Mouse (Mus musculus) kidney, embryonic 16.5 days (tissue): ENCODE data around the gene 4930568D16Rik. TPM values are rescaled to one million over a fixed set of nuclear protein-coding genes. Genes with fewer than 3 reads are reported as not detected.

ENCODE experiments used
- ATAC-seq: fragments of 200-750 bp; cut with Nextera tagmentation; 2 replicates; pipeline ENCODE4 v1.8.0; 2017; ENCODE audit warnings: moderate TSS enrichment; ENCODE audit not compliant: low FRiP score, low TSS enrichment
- H3K27ac ChIP-seq: fragments of 300-500 bp; sonication (generic); 2 replicates; pipeline ENCODE4 v1.5.1; 2014; ENCODE audit warnings: low read length
- H3K27me3 ChIP-seq: fragments of 300-500 bp; sonication (generic); 2 replicates; pipeline ENCODE4 v1.6.1; 2014; ENCODE audit warnings: low read length, control low read depth, mixed read lengths; ENCODE audit not compliant: insufficient read depth
- H3K36me3 ChIP-seq: fragments of 300-500 bp; sonication (generic); 2 replicates; pipeline ENCODE4 v1.6.1; 2014; ENCODE audit warnings: low read length, control low read depth, mixed read lengths; ENCODE audit not compliant: insufficient read depth
- H3K4me1 ChIP-seq: fragments of 300-500 bp; sonication (generic); 2 replicates; pipeline ENCODE4 v1.6.1; 2014; ENCODE audit warnings: low read length, control low read depth, mixed read lengths; ENCODE audit not compliant: insufficient read depth
- H3K4me2 ChIP-seq: fragments of 300-500 bp; sonication (generic); replicated peaks from 2 replicates; pipeline ENCODE4 v1.6.1; 2014; ENCODE audit warnings: low read depth, low read length
- H3K4me3 ChIP-seq: fragments of 300-500 bp; sonication (generic); 2 replicates; pipeline ENCODE4 v1.5.1; 2014; ENCODE audit warnings: mild to moderate bottlenecking, low read length
- H3K9ac ChIP-seq: fragments of 300-500 bp; sonication (generic); replicated peaks from 2 replicates; pipeline ENCODE4 v1.6.1; 2014; ENCODE audit warnings: low read length
- H3K9me3 ChIP-seq: fragments of 300-500 bp; sonication (generic); 2 replicates; pipeline ENCODE4 v1.6.1; 2016; ENCODE audit warnings: low read length, control low read depth
- WGBS: fragments of 180-500 bp; shearing (Covaris S2); extraction: QIAGEN DNeasy Blood & Tissue Kit; methylation state at CpG from one replicate; pipeline ENCODE4 v1.1.7; 2014; 5-methylcytosine and 5-hydroxymethylcytosine counted together
- polyA plus RNA-seq: library from polyadenylated mRNA; unstranded; fragments of >200 nt; fragmentation: Nextera tagmentation; extraction: Ambion mirVana; gene quantifications from 2 replicates; pipeline ENCODE4 v1.2.1, GENCODE M21; 2015

4930568D16Rik gene
- not detected in 2 replicates for polyA plus RNA-seq

- H3K9me3 ChIP-seq: peaks cover 3% of the 10 kb centered on the region; the same call in 1 of the 2 replicates
- no peak for ATAC-seq
- H3K4me1 ChIP-seq: no peaks in the 10 kb centered on the region
- no peak within 1 kb of the TSS for H3K4me2 ChIP-seq
- H3K36me3 ChIP-seq: no peaks in the 10 kb centered on the region
- no peak within 1 kb of the TSS for H3K4me3 ChIP-seq
- H3K27me3 ChIP-seq: no peaks in the 10 kb centered on the region
- no peak within 1 kb of the TSS for H3K9ac ChIP-seq
- WGBS: 82% methylated on average over 2 of the region's 2 CpGs
- H3K27ac ChIP-seq: no peak within 1 kb of the TSS
Measured at GRCm38 (mm10) chr2:35367629-35368028, at the start of gene 4930568D16Rik. Gene 4930568D16Rik (minus strand): TSS chr2:35367729.

- Histone ChIP-seq H3K36me3 (peaks cover 28% of the 10 kb centered on the region), H3K27ac (no peak overlapping the region), H3K9me3 (no peaks in the 10 kb centered on the region; the same call in 1 of the 2 replicates), H3K4me1 (0 out of 2 replicates have a peak, but pooled peaks cover 8% of the 10 kb centered on the region), H3K27me3 (no peaks in the 10 kb centered on the region), H3K4me3 (no peak overlapping the region), H3K4me2 (no peak overlapping the region), H3K9ac (no peak overlapping the region)
- 88% methylated on average over 1 of the region's 1 CpGs for WGBS
- ATAC-seq: no peak
Measured at GRCm38 (mm10) chr2:35417231-35417630, 49.7 kb upstream of the 4930568D16Rik start.

GRCm38 (mm10) chr2:35416473-35416872, 48.9 kb upstream of the 4930568D16Rik start:
- Histone ChIP-seq H3K36me3 (peaks cover 21% of the 10 kb centered on the region), H3K27ac (no peak overlapping the region), H3K9ac (no peak overlapping the region), H3K4me1 (0 out of 2 replicates have a peak, but pooled peaks cover 7% of the 10 kb centered on the region), H3K4me2 (no peak overlapping the region), H3K4me3 (no peak overlapping the region), H3K27me3 (no peaks in the 10 kb centered on the region), H3K9me3 (no peaks in the 10 kb centered on the region; the same call in 1 of the 2 replicates)
- ATAC-seq: no peak
- 68% methylated on average over 6 of the region's 6 CpGs for WGBS

- no peaks in the 10 kb centered on the region for H3K27me3 ChIP-seq
- ATAC-seq: no peak
- no peak overlapping the region for H3K4me3 ChIP-seq
- H3K36me3 ChIP-seq: 0 out of 2 replicates have a peak, but pooled peaks cover 3% of the 10 kb centered on the region
- H3K27ac ChIP-seq: no peak overlapping the region
- H3K4me2 ChIP-seq: no peak overlapping the region
- WGBS: 90% methylated on average over 3 of the region's 3 CpGs
- 0 out of 2 replicates have a peak, but pooled peaks cover 7% of the 10 kb centered on the region for H3K4me1 ChIP-seq
- H3K9ac ChIP-seq: no peak overlapping the region
- no peaks in the 10 kb centered on the region for H3K9me3 ChIP-seq
Measured at GRCm38 (mm10) chr2:35412810-35413209, 45.3 kb upstream of the 4930568D16Rik start.

- ATAC-seq: no peak
- 65% methylated on average over 2 of the region's 2 CpGs for WGBS
- no peaks in the 10 kb centered on the region for H3K27me3 ChIP-seq
- H3K36me3 ChIP-seq: 0 out of 2 replicates have a peak, but pooled peaks cover 3% of the 10 kb centered on the region
- no peak overlapping the region for H3K4me2 ChIP-seq
- H3K4me1 ChIP-seq: 0 out of 2 replicates have a peak, but pooled peaks cover 7% of the 10 kb centered on the region
- no peaks in the 10 kb centered on the region for H3K9me3 ChIP-seq
- no peak overlapping the region for H3K9ac ChIP-seq
- no peak overlapping the region for H3K4me3 ChIP-seq
- no peak overlapping the region for H3K27ac ChIP-seq
Measured at GRCm38 (mm10) chr2:35412246-35412645, 44.7 kb upstream of the 4930568D16Rik start.

GRCm38 (mm10) chr2:35411640-35412190, 44.2 kb upstream of the 4930568D16Rik start:
- no peak for ATAC-seq
- no peak overlapping the region for H3K4me2 ChIP-seq
- H3K27me3 ChIP-seq: no peaks in the 10 kb centered on the region
- H3K9ac ChIP-seq: no peak overlapping the region
- no peak overlapping the region for H3K4me3 ChIP-seq
- 0 out of 2 replicates have a peak, but pooled peaks cover 3% of the 10 kb centered on the region for H3K36me3 ChIP-seq
- H3K4me1 ChIP-seq: 0 out of 2 replicates have a peak, but pooled peaks cover 7% of the 10 kb centered on the region
- no peaks in the 10 kb centered on the region for H3K9me3 ChIP-seq
- 66% methylated on average over 10 of the region's 10 CpGs for WGBS
- no peak overlapping the region for H3K27ac ChIP-seq

- Histone ChIP-seq H3K9me3 (no peaks in the 10 kb centered on the region), H3K4me2 (no peak overlapping the region), H3K4me1 (0 out of 2 replicates have a peak, but pooled peaks cover 7% of the 10 kb centered on the region), H3K27ac (no peak overlapping the region), H3K27me3 (no peaks in the 10 kb centered on the region), H3K9ac (no peak overlapping the region), H3K36me3 (0 out of 2 replicates have a peak, but pooled peaks cover 3% of the 10 kb centered on the region), H3K4me3 (no peak overlapping the region)
- no peak for ATAC-seq
- WGBS: 90% methylated on average over 6 of the region's 6 CpGs
Measured at GRCm38 (mm10) chr2:35409466-35409865, 41.9 kb upstream of the 4930568D16Rik start.

- no peak overlapping the region for H3K4me2 ChIP-seq
- no peak overlapping the region for H3K27ac ChIP-seq
- H3K4me3 ChIP-seq: no peak overlapping the region
- 0 out of 2 replicates have a peak, but pooled peaks cover 3% of the 10 kb centered on the region for H3K36me3 ChIP-seq
- 74% methylated on average over 5 of the region's 5 CpGs for WGBS
- H3K9me3 ChIP-seq: no peaks in the 10 kb centered on the region
- ATAC-seq: no peak
- no peaks in the 10 kb centered on the region for H3K27me3 ChIP-seq
- H3K9ac ChIP-seq: no peak overlapping the region
- 0 out of 2 replicates have a peak, but pooled peaks cover 3% of the 10 kb centered on the region for H3K4me1 ChIP-seq
Measured at GRCm38 (mm10) chr2:35408409-35409110, 41.0 kb upstream of the 4930568D16Rik start.

- no peaks in the 10 kb centered on the region for H3K9me3 ChIP-seq
- H3K27me3 ChIP-seq: no peaks in the 10 kb centered on the region
- H3K9ac ChIP-seq: no peak overlapping the region
- no peaks in the 10 kb centered on the region for H3K4me1 ChIP-seq
- peaks cover 3% of the 10 kb centered on the region; the same call in 1 of the 2 replicates for H3K36me3 ChIP-seq
- H3K4me3 ChIP-seq: no peak overlapping the region
- no peak overlapping the region for H3K4me2 ChIP-seq
- ATAC-seq: no peak
- 67% methylated on average over 7 of the region's 7 CpGs for WGBS
- no peak overlapping the region for H3K27ac ChIP-seq
Measured at GRCm38 (mm10) chr2:35407878-35408277, 40.3 kb upstream of the 4930568D16Rik start.

GRCm38 (mm10) chr2:35407266-35407665, 39.7 kb upstream of the 4930568D16Rik start:
- WGBS: 85% methylated on average over 6 of the region's 6 CpGs
- no peak overlapping the region for H3K27ac ChIP-seq
- no peak for ATAC-seq
- H3K27me3 ChIP-seq: no peaks in the 10 kb centered on the region
- H3K9me3 ChIP-seq: no peaks in the 10 kb centered on the region
- peaks cover 9% of the 10 kb centered on the region; the same call in 1 of the 2 replicates for H3K36me3 ChIP-seq
- H3K4me2 ChIP-seq: no peak overlapping the region
- no peaks in the 10 kb centered on the region for H3K4me1 ChIP-seq
- no peak overlapping the region for H3K4me3 ChIP-seq
- no peak overlapping the region for H3K9ac ChIP-seq
